Mouse (Mus musculus): Measurements from ENCODE around the gene Cmip. TPM values are rescaled to one million over a fixed set of nuclear protein-coding genes. Genes with fewer than 3 reads are reported as not detected.

The Cmip gene
- polyA plus RNA-seq, 1 experiment, result 17.3 TPM

- no peaks in the 10 kb centered on the region for H3K79me3 ChIP-seq (ENCODE audit: low read depth)
- TF ChIP-seq FOSL1 (IDR thresholded peaks at IDR 0.05; ENCODE audit: insufficient read depth, low read length, poor library complexity, severe bottlenecking) (no peak), CTCF (IDR thresholded peaks at IDR 0.05; ENCODE audit: control insufficient read depth, insufficient read depth, insufficient read length) (no peak), MAX (IDR thresholded peaks at IDR 0.05) (no peak), CEBPB (IDR thresholded peaks at IDR 0.05; ENCODE audit: low read depth) (no peak), MYOG (IDR thresholded peaks at IDR 0.05; ENCODE audit: control insufficient read depth, extremely low read depth, insufficient read length) (no peak), USF1 (IDR thresholded peaks at IDR 0.05; ENCODE audit: low read depth) (no peak), MYOD1 (IDR thresholded peaks at IDR 0.05; ENCODE audit: control insufficient read depth, insufficient read length, low read depth) (no peak)
- H3ac ChIP-seq (ENCODE audit: control insufficient read depth, insufficient read length, low read depth), result no peak overlapping the region
- peaks cover 20% of the 10 kb centered on the region for H3K27me3 ChIP-seq (ENCODE audit: control insufficient read depth, insufficient read depth, insufficient read length)
- no peaks in the 10 kb centered on the region for H3K79me2 ChIP-seq (ENCODE audit: control insufficient read depth, insufficient read depth)
- no peak overlapping the region for H3K4me3 ChIP-seq (ENCODE audit: insufficient read depth, poor library complexity, severe bottlenecking)
- H3K36me3 ChIP-seq (ENCODE audit: control insufficient read depth, insufficient read depth), result no peaks in the 10 kb centered on the region
Measured at GRCm38 (mm10) chr8:117493543-117493942, 236.7 kb downstream of the Cmip start.

- H3K27me3 ChIP-seq (ENCODE audit: control insufficient read depth, insufficient read depth, insufficient read length), result peaks cover 23% of the 10 kb centered on the region
- H3K36me3 ChIP-seq (ENCODE audit: control insufficient read depth, insufficient read depth), result no peaks in the 10 kb centered on the region
- no peaks in the 10 kb centered on the region for H3K79me3 ChIP-seq (ENCODE audit: low read depth)
- H3K4me3 ChIP-seq (ENCODE audit: insufficient read depth, poor library complexity, severe bottlenecking), result no peak overlapping the region
- TF ChIP-seq FOSL1 (IDR thresholded peaks at IDR 0.05; ENCODE audit: insufficient read depth, low read length, poor library complexity, severe bottlenecking), result no peak
- no peak for TF ChIP-seq CTCF (IDR thresholded peaks at IDR 0.05; ENCODE audit: control insufficient read depth, insufficient read depth, insufficient read length)
- TF ChIP-seq MAX (IDR thresholded peaks at IDR 0.05), result no peak
- TF ChIP-seq CEBPB (IDR thresholded peaks at IDR 0.05; ENCODE audit: low read depth), result no peak
- no peak for TF ChIP-seq MYOD1 (IDR thresholded peaks at IDR 0.05; ENCODE audit: control insufficient read depth, insufficient read length, low read depth)
- no peak for TF ChIP-seq MYOG (IDR thresholded peaks at IDR 0.05; ENCODE audit: control insufficient read depth, extremely low read depth, insufficient read length)
- no peak for TF ChIP-seq USF1 (IDR thresholded peaks at IDR 0.05; ENCODE audit: low read depth)
- H3K79me2 ChIP-seq (ENCODE audit: control insufficient read depth, insufficient read depth), result no peaks in the 10 kb centered on the region
- no peak overlapping the region for H3ac ChIP-seq (ENCODE audit: control insufficient read depth, insufficient read length, low read depth)
Measured at GRCm38 (mm10) chr8:117494874-117495273, 238.0 kb downstream of the Cmip start.

DNA sequence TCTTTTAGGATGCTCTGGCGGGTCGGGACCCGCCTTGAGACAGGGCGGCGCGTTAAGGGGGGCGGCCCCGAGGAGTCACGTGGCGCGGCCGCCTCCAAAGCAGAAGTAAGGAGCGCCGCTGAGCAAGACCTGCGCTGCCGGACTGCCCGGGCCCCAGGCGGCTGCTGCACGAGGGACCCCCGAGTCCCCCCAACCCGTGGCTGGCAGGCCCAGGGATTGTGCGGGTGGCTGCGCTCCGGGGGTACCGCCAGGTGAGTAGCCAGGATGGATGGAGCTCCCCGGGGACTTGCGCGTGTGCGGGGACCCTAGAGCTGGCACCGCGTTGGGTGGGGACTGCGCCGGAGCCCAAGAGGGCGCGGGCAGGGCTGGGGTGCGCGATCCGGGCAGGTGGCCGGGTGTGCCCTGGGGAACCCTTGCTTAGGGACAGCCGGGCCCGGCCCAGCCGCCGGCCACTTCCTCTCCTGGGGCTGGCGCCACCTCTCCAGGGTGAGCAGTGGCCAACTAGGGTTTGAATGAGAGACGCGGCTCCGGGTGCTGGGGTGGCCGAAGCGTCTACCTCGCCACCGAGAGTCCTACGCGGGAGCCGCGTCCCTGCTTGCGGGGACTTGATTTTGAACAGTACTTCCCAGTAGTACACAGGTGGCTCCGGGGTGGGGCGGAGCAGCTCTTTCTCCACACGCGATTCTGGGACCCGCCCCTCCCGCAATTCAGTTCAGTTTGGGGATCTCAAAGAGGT is 241.5 kb downstream of the Cmip start, which contains the start of gene Plcg2:
TSS of gene Plcg2 (plus strand) at position 113 of the 736 bp plus-strand sequence.
- Histone ChIP-seq H3K27me3 (ENCODE audit: control insufficient read depth, insufficient read depth, insufficient read length) (peaks cover 27% of the 10 kb centered on the region), H3K4me3 (ENCODE audit: insufficient read depth, poor library complexity, severe bottlenecking) (no peak within 1 kb of the TSS)

GRCm38 (mm10) chr8:117498915-117499540 is 242.2 kb downstream of the Cmip start:
- Histone ChIP-seq H3ac (ENCODE audit: control insufficient read depth, insufficient read length, low read depth) (no peak overlapping the region), H3K79me2 (ENCODE audit: control insufficient read depth, insufficient read depth) (no peaks in the 10 kb centered on the region), H3K79me3 (ENCODE audit: low read depth) (no peaks in the 10 kb centered on the region), H3K27me3 (ENCODE audit: control insufficient read depth, insufficient read depth, insufficient read length) (peaks cover 30% of the 10 kb centered on the region), H3K4me3 (ENCODE audit: insufficient read depth, poor library complexity, severe bottlenecking) (no peak overlapping the region), H3K36me3 (ENCODE audit: control insufficient read depth, insufficient read depth) (no peaks in the 10 kb centered on the region)
- TF ChIP-seq MAX (IDR thresholded peaks at IDR 0.05) (no peak), CTCF (IDR thresholded peaks at IDR 0.05; ENCODE audit: control insufficient read depth, insufficient read depth, insufficient read length) (no peak)

More for the DNA sequence above, 241.5 kb downstream of the Cmip start, which contains the start of gene Plcg2:
- TF ChIP-seq CEBPB (IDR thresholded peaks at IDR 0.05; ENCODE audit: low read depth), result no peak
- TF ChIP-seq USF1 (IDR thresholded peaks at IDR 0.05; ENCODE audit: low read depth), result no peak
- TF ChIP-seq MYOD1 (IDR thresholded peaks at IDR 0.05; ENCODE audit: control insufficient read depth, insufficient read length, low read depth), result no peak
- no peak for TF ChIP-seq FOSL1 (IDR thresholded peaks at IDR 0.05; ENCODE audit: insufficient read depth, low read length, poor library complexity, severe bottlenecking)
- no peak for TF ChIP-seq MAX (IDR thresholded peaks at IDR 0.05)
- TF ChIP-seq CTCF (IDR thresholded peaks at IDR 0.05; ENCODE audit: control insufficient read depth, insufficient read depth, insufficient read length), result no peak
- Histone ChIP-seq H3K79me2 (ENCODE audit: control insufficient read depth, insufficient read depth) (no peaks in the 10 kb centered on the region), H3K36me3 (ENCODE audit: control insufficient read depth, insufficient read depth) (no peaks in the 10 kb centered on the region), H3ac (ENCODE audit: control insufficient read depth, insufficient read length, low read depth) (no peak within 1 kb of the TSS), H3K79me3 (ENCODE audit: low read depth) (no peaks in the 10 kb centered on the region)

- no peak overlapping the region for H3ac ChIP-seq (ENCODE audit: control insufficient read depth, insufficient read length, low read depth)
- H3K4me3 ChIP-seq (ENCODE audit: insufficient read depth, poor library complexity, severe bottlenecking), result no peak overlapping the region
- no peak for TF ChIP-seq USF1 (IDR thresholded peaks at IDR 0.05; ENCODE audit: low read depth)
- TF ChIP-seq CEBPB (IDR thresholded peaks at IDR 0.05; ENCODE audit: low read depth), result no peak
- no peak for TF ChIP-seq MYOD1 (IDR thresholded peaks at IDR 0.05; ENCODE audit: control insufficient read depth, insufficient read length, low read depth)
- no peaks in the 10 kb centered on the region for H3K36me3 ChIP-seq (ENCODE audit: control insufficient read depth, insufficient read depth)
- H3K79me2 ChIP-seq (ENCODE audit: control insufficient read depth, insufficient read depth), result no peaks in the 10 kb centered on the region
- no peaks in the 10 kb centered on the region for H3K79me3 ChIP-seq (ENCODE audit: low read depth)
- peaks cover 24% of the 10 kb centered on the region for H3K27me3 ChIP-seq (ENCODE audit: control insufficient read depth, insufficient read depth, insufficient read length)
Measured at GRCm38 (mm10) chr8:117500232-117500823, 243.5 kb downstream of the Cmip start.

All from C2C12 (cell line).